Mouse (Mus musculus) neural tube, embryonic 10.5 days (tissue): ENCODE data around the gene Olfr799.

Experiments
- DNase-seq: peaks from one replicate; pipeline ENCODE4 v3.0.0-alpha.2; 2017; ENCODE audit warnings: low spot score; ENCODE audit errors: extremely low spot score

Olfr799 gene

DNA sequence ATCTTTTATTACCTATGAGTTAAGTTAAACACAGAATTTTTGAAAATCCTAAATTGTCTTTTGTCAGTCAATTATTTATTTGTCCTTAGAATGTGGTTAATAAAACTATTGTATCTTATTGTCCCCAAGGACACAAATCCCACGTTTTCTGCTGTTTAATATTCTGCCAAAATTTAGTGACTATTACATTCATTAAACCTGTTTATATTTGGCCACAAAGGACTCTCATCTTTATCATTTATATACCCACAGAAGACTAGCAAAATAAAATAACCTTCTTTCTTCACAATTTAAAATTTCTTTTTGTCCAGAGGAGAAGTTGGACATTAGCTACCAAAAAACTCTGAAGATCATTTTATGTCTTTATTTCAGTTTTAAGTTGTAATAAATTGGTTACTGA, at the start of gene Olfr799:
TSS of gene Olfr799 (plus strand) at position 301 of the 400 bp plus-strand sequence.
- DNase-seq: no peak

DNA sequence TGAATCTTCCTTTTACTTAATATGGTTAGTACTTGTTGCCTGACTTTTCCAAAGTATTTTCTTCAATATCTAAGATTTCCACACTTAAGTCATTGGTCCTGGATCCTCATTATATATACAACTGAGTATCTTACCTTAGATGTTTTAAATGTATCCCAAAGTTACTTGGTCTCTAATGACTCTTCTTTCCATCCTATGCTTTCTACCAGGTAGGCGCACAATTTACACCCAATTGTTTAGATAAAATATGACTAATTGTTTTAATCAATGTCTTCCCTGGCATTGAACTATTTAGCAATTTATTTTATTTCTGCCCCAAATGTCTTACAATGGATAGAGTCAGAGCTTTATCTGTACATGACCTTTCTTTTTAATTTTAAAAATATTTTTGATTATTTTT, 24.8 kb upstream of the Olfr799 start, which contains the start of gene Olfr796:
TSS of gene Olfr796 (minus strand) at position 101 of the 400 bp plus-strand sequence.
- no peak for DNase-seq

DNA sequence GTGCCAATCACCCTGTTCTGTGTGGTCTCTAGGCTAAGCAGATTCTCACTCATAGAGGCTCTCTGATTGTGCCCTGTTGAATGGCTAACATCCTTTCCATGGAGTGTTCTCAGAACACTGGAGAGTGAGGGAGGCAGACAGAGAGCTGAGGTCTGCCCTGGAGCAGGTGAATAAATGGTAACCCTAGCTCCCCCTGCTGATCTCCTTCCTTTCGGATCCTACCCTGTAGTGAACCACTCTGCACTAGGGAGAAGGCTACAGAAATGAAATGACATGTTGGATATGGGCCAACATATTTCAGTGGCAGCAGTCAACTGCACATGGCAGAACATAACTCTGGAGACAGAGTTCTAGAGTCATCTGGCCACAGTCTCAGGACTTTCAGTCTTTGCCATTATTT, 15.6 kb upstream of the Olfr799 start:
- no peak for DNase-seq

DNA sequence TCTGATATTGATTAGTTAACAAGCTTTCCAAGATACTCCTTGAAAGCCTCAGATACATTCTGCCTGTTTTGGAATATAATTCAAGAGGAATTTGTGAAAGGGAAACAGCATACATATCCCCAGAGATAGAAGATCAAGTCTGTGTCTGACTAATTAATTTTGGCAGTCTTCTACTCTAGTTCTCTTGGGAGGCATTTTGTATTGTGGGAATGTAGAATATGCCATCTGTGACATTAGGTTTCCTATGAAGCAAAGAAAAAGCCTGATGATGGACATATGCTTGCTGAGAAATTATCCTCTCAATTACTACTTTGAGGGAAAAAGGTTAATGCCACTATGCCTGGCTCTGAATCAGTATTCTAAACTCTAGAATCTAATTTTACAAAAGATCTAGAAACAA, 14.0 kb upstream of the Olfr799 start:
- no peak for DNase-seq

DNA sequence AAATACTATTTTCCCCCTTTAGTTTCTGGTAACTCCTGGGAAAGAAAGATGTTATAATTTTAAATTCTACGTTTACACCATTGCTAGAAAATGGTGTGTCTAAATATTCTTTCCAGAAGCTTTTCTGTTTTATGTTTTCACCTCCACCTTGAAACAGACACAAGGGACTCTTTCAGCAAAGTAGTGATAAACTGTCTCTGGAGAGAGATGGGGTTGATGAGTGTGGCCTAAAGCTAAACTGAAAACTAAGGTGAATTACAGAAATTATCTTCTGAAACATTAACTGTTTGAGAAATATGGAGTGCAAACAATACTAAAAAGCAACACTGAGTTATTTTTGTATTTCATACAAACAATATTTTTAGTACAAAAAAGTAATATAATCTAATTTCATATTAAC, 9.4 kb upstream of the Olfr799 start, which contains the start of gene Olfr798:
TSS of gene Olfr798 (minus strand) at position 101 of the 400 bp plus-strand sequence.
- no peak for DNase-seq

DNA sequence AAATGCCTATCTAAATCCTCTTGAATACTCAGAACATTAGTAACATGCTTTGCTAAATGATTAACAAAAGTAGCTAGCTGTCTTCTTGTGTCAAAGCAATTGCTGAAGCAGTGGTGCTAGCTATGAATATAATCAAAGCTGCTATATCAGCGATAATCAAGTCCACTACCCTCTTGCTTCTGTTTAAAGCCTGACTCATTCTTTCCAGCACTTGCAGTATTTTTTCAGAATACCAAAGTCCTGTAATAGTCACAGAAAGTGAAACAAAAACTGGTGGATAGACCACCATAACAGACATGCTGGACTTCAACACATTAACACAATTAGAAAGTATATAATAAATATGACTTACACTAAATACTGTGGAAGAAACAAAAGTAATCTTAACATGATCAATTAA, 14.5 kb downstream of the Olfr799 start:
- DNase-seq: no peak

DNA sequence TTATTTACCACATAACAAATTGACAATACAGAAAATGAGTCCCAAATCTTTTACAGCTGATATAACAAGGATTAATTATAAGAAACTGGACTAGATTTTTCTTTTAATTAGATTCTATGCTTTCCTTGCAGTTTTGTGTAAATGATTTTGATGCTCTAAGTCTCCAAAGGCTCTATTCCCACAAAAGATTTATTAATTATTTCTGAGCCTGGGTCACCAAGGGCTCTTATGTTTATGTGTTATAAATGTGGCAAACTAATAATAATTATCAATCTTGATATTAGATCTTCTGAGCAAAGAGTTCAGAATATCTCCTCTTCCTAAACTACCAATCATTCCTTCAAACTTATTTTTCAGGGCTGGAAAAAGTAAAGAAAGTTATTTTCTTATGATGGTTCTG, 20.1 kb downstream of the Olfr799 start, which contains the start of gene Olfr800:
TSS of gene Olfr800 (plus strand) at position 301 of the 400 bp plus-strand sequence.
- DNase-seq: no peak

DNA sequence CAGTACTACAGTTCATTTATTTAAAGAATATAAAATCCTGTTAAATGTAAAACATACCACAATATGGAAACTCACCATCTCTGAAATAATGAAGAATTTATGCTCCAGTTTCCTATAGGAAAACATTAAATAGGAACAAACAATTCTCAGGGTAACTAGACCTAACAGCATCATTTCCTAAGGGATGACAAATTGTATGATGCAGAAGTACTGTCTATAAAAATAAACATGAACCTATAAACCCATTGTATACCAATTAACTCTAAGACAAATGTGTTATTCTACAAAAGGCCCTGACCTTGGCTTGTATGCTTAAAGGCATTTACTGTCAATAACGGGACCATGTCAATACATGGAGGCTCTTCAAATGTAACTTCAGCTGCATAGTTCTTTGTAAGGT, 36.5 kb downstream of the Olfr799 start, which contains the start of gene Olfr801:
TSS of gene Olfr801 (minus strand) at position 101 of the 400 bp plus-strand sequence.
- no peak for DNase-seq

DNA sequence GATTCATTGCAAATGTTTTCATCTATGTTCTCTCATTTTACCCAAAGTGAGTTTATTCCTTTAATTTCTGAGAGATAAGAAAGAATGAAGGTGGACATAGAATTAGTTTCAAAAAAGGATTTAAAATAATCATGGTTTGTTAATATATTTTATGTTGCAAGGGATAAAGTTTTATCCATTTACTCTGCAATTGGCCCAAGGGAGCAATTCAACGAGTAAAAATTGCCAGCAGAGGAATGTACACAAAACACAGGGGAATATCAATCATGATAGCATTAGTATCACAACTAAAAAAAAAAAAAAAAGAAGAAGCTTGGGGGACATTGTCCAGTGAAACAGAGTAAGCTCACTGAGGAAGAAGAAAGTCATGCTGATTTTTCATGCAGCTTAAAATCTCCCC, 50.8 kb downstream of the Olfr799 start, which contains the start of gene Olfr802:
TSS of gene Olfr802 (minus strand) at position 101 of the 400 bp plus-strand sequence.
- no peak for DNase-seq

DNA sequence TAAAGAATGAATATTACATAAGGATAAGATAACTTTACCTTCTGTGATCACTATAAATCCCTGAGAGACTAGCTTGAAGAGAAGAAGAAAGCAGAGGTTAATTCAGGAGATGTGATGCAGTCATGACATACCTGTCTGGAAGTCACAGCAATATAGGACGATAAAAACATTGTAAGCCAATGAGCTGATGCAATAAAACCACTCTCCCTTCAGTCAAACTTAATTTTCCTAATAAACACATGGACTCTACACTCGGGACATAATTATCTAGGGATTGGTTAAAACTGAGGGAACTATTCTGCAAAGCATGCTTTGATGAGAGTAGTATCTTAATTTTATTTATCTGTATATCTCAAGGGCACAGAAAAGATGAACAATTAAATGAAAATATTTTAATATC, 56.9 kb downstream of the Olfr799 start, which contains the start of gene Olfr803:
TSS of gene Olfr803 (minus strand) at position 101 of the 400 bp plus-strand sequence.
- no peak for DNase-seq
